Mouse (Mus musculus) G1E (cell line): ENCODE measurements around the gene Klhdc4.

ENCODE experiments used
- CTCF ChIP-seq: IDR thresholded peaks from 2 replicates; pipeline ENCODE4 v1.5.1; 2012; ENCODE audit warnings: low read depth, low read length, inconsistent platforms, mixed read lengths
- POLR2AphosphoS5 ChIP-seq: IDR thresholded peaks from 2 replicates; pipeline ENCODE4 v1.6.1; 2012; ENCODE audit warnings: low read depth, low read length, inconsistent platforms; ENCODE audit not compliant: insufficient replicate concordance
- TAL1 ChIP-seq: conservative IDR thresholded peaks from 2 replicates; pipeline ENCODE4 v1.6.1; 2012; ENCODE audit warnings: low read depth, low read length, inconsistent platforms, mixed read lengths

GRCm38 (mm10) chr8:121818226-121818625, 11.1 kb downstream of the Klhdc4 start:
- TF ChIP-seq CTCF (no peak), TAL1 (no peak), POLR2AphosphoS5 (no peak)
